Mouse (Mus musculus): ENCODE measurements around the gene Glrb.

DNA sequence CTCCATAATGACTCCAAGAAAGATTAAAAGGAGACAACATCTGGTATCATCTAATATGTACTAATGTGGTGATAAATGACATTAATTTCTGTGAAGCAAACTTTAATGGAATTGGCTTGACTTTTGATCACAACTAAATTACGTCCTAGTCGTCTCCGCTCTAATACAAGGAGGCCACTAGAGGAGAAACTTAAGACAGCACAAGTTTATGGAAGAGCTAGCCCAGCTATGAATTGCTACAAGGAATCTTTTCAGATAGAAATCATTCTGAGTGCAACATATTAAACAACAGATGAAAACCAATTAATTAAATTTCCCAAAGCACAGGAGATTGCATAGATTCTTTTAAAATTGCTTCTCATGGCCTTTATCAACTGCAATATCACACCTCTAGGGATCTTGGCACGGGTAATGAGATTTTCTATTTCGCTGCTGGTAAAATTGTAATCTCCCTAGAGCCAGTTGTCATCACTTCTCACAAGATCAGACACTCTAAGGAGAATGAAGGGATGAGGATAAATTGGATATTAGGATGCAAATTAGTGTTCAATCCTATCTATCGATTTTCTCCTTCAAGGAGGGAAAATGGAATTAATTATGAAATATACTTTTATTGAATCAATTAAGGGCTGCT, 32.7 kb downstream of the Glrb start:
- no peak for TF ChIP-seq POLR2A (IDR thresholded peaks at IDR 0.05; ENCODE audit: borderline replicate concordance, extremely low read depth, insufficient read depth, insufficient read length, poor library complexity, severe bottlenecking)
- no peak for TF ChIP-seq CTCF (IDR thresholded peaks at IDR 0.05; ENCODE audit: borderline replicate concordance, extremely low read depth, insufficient read depth, insufficient read length)
